Mouse (Mus musculus): ENCODE measurements around the gene Gas2. TPM values are rescaled to one million over a fixed set of nuclear protein-coding genes. Genes with fewer than 3 reads are reported as not detected.

Gas2 gene
- total RNA-seq, 2 experiments from 2014 or later: 47.8 to 49.9 TPM

DNA sequence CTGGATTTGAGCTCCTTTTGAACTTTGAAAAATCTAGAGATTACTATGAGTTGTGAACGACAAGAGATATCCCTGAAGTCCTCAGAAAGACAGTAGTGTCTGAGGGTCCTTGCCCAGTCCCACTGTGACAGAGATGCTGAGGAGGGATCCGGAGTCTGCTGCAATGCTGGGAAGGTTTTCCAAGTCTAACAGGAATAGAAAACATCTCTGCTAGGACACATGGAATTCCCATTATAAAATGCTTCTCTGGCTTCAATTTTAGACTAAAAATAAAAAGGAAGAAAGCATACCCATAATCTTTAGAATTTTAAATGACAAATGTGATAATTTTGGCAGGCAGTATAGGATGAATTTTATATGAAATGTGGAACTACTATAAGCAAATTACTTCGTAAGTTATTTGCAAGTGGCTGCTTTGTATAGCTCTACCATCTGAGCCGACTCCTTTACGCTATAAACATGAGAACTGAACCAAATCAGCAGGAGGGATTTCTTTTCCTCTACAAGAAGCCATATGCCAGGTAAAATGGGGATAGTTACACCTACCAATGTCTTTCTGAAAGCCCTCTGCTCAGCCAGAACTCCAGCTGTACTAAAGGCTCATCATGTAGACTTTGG is 9.8 kb upstream of the Gas2 start:
- Histone ChIP-seq H3K4me3 (no peak overlapping the region), H3K27ac (no peak overlapping the region)
- TF ChIP-seq CTCF (IDR thresholded peaks at IDR 0.05): no peak
- intact Hi-C loops (cut with DNase I): no loop called here
- no peak for DNase-seq (ENCODE audit: extremely low spot score in 1 of 2, low spot score in 2 of 2)

DNA sequence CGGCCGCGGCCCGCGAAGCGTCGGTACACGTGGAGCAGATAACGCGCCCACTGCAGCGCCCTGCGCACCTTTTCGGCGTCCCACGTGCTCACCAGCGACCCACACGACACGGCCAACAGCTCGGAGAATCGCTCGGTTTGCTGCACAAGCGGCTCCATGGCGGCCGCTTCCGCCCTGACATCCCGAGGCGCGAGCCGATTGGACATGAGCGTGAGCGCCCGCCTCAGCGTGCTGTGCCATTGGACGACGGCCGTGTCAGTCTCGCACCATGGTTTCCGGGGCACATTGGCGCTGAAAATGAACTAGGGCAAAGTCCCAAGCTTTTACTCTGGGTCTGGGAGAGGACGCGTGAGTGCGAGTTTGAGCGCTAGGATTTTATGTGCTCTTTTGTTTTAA is 280 bp downstream of the Gas2 start, which contains the start of gene Fancf:
TSS of gene Fancf (minus strand) at position 171 of the 396 bp plus-strand sequence.
- DNase-seq (ENCODE audit: extremely low spot score in 1 of 2, low spot score in 2 of 2): peak; percentile 98 to 99
- intact Hi-C loops (cut with DNase I): loop anchor here (5.0 kb wide), 2 partner anchors 115 to 240 kb away; partner anchors contain the start of gene Slc17a6
- TF ChIP-seq CTCF (IDR thresholded peaks at IDR 0.05): no peak
- H3K4me3 ChIP-seq: peak within 1 kb of the TSS; percentile 95
- peak within 1 kb of the TSS; percentile 98 for H3K27ac ChIP-seq

DNA sequence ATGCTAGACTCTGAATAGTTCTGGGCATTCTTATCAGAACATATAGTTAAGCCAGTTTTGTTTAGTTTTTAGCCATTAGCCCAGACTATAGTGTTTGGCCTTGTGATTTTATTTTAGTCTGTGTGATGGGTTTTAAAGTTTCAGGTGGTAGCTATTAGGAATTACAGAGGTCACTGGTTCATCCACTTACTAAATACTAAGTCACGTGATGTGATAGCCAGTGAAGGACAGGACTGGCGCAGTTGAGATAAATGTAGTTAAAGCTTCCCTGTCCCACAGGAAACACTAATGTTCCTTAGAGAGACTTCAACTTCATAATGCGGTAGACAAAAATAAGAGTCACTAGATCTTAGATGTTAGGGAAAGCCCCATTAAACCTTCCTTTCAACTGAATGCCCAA is 1.0 kb downstream of the Gas2 start:
- intact Hi-C loops (cut with DNase I): loop anchor here (5.0 kb wide), 2 partner anchors 114 to 241 kb away; partner anchors contain the start of gene Slc17a6
- no peak overlapping the region for H3K27ac ChIP-seq
- H3K4me3 ChIP-seq: peak overlapping the region; percentile 95
- no peak for DNase-seq (ENCODE audit: extremely low spot score in 1 of 2, low spot score in 2 of 2)
- TF ChIP-seq CTCF (IDR thresholded peaks at IDR 0.05): no peak

DNA sequence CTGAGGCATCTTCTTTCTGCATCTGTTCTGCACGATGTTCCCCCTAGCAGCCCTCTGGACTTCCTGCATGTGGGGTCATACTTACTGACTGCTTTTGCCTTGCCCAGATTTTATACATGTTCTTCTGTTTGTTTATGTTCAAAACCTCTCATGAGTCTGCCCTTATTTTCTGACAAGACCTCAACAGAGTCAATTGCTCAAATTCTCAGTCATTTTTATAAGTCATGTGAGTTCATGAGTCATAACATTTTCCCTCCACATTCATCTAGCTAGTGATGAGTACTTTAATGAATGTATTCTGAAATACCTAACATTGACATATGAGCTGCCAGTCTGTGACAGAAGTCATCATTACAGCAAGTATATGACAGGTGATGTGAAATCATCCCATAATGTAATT is 3.5 kb downstream of the Gas2 start:
- intact Hi-C loops (cut with DNase I): no loop called here
- Histone ChIP-seq H3K27ac (no peak overlapping the region), H3K4me3 (no peak overlapping the region)
- TF ChIP-seq CTCF (IDR thresholded peaks at IDR 0.05): no peak
- DNase-seq (ENCODE audit: extremely low spot score in 1 of 2, low spot score in 2 of 2): no peak

DNA sequence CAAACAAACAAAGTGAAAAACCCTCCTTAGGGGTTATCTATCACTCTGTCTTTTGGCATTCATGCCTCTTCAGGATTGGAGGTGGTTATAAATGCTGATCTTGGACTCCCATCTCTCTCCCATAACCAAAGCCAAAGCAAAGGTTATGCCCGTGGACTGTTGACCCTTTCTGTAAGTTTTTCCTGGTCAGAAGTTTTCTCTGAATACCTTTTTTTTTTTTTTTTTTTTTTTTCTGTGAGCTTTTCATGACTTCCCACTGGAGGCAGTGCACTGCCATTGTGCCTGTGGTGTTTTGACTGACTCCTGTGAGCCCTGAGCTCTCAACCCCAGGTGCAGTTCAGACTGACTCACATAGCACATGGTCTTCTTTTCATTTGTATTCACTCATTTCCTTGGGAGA is 6.2 kb downstream of the Gas2 start:
- Histone ChIP-seq H3K27ac (no peak overlapping the region), H3K4me3 (no peak overlapping the region)
- DNase-seq (ENCODE audit: extremely low spot score in 1 of 2, low spot score in 2 of 2): no peak
- no peak for TF ChIP-seq CTCF (IDR thresholded peaks at IDR 0.05)
- intact Hi-C loops (cut with DNase I): no loop called here

DNA sequence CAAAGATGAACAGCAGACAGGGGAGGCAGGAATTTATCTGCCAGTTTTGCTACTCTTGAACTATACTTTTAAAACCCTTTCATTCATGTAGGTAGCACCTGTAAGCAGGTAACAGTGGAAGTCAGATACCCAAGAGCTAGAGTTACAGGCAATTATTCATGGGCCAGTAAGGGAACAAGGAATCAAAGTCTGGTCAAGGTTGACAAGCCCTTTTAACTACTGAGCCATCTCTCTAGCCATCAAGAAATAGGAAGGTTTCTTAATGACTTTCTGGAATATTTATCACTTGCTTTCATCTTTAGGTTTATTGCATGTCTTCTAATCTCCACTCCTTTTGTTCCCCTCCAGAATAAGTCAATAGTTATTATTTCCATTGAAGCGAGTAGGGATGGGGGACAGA is 10.2 kb downstream of the Gas2 start:
- Histone ChIP-seq H3K4me3 (no peak overlapping the region), H3K27ac (no peak overlapping the region)
- intact Hi-C loops (cut with DNase I): no loop called here
- no peak for DNase-seq (ENCODE audit: extremely low spot score in 1 of 2, low spot score in 2 of 2)
- TF ChIP-seq CTCF (IDR thresholded peaks at IDR 0.05): no peak

DNA sequence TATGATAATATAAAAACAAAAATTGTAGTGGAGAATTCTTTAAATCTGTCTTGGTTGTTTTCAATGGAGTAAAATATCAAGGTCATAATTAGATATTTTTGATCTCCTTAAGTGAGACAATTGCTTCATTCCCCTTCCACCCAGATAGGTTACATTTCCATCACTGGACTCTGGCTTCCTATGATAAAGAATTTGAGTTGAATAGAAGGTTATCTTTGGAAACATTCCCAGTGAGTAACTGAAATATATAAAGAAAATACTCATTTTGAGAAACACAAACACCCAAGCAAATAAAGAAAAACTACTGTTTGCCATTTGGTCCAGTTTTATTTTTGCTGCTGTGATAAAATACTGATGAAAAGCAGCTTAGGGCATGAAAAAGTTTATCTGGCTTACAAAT is 10.8 kb downstream of the Gas2 start:
- no peak for DNase-seq (ENCODE audit: extremely low spot score in 1 of 2, low spot score in 2 of 2)
- H3K4me3 ChIP-seq: no peak overlapping the region
- TF ChIP-seq CTCF (IDR thresholded peaks at IDR 0.05): no peak
- intact Hi-C loops (cut with DNase I): no loop called here
- no peak overlapping the region for H3K27ac ChIP-seq

DNA sequence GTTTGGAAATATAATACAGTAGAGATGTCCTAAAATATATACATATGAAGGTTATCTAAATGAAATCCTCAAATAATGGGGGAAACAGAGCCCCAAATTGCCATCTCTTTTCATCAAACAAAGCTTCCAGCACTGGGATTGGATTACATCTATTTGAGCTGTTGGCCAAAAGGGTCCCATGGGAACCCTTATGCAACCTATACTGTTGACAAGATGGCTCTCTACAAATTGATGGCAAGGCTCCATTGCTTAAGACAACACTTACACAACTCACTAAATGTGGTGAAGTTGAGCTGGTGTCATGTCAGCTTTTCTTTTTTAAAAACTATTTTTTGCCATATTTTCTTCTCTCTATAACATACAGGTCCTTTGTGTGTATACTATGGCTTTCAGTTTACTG is 14.5 kb downstream of the Gas2 start:
- Histone ChIP-seq H3K4me3 (no peak overlapping the region), H3K27ac (no peak overlapping the region)
- no peak for TF ChIP-seq CTCF (IDR thresholded peaks at IDR 0.05)
- intact Hi-C loops (cut with DNase I): loop anchor here (5.0 kb wide), 2 partner anchors 96 to 259 kb away; no protein-coding TSS in a partner anchor
- DNase-seq (ENCODE audit: extremely low spot score in 1 of 2, low spot score in 2 of 2): no peak

DNA sequence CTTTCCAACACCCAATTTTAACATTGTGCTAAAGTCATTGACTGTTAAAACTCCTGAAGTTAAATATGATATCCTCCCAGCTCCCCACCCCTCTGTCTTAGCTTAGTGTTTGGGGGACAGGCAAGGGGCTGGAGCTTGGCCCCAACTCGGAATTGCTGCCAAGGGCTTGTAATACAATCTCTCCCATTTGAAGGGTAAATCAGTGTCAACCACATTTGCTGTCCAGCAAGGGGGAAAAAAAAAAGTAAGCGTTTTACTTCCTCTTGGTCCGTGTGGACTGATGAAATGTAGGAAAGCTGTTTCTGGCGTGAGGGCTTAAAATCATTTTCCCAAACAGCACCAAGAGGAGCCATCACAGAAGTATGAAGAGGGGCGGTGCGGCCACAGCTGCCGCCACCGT is 16.9 kb downstream of the Gas2 start:
- Histone ChIP-seq H3K4me3 (peak overlapping the region; percentile 59), H3K27ac (peak overlapping the region; percentile 82)
- no peak for TF ChIP-seq CTCF (IDR thresholded peaks at IDR 0.05)
- intact Hi-C loops (cut with DNase I): loop anchor here (5.0 kb wide), 2 partner anchors 94 to 261 kb away; no protein-coding TSS in a partner anchor
- DNase-seq (ENCODE audit: extremely low spot score in 1 of 2, low spot score in 2 of 2): no peak

DNA sequence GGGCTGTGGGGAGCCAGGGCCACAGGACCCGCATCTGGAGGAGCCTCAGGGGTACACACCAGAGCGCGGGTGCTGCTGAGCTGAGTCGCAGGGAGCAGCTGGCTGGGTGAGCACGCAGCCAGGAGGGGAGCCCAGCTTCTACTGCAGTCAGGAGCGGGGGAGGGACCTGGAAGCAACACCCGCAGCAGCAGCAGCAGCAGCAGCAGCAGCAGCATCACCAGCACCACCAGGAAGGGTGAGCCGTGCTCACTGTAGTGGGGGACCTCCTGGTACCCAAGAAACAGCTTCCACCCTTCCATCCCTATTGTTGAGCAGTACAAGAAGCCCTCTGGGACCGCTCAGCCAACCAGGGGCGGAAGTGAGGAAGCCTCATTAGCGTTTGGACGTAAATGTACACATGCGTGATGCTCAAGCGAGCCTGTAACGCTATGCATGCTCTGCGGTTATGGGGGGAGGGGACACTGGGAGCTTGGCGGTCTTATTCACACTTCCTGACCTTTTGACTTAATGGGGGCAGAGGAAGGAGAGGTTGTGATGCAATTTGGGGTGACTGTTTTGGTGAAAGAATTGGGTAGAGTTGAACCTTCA is 17.4 kb downstream of the Gas2 start:
- intact Hi-C loops (cut with DNase I): loop anchor here (5.0 kb wide), 2 partner anchors 93 to 262 kb away; no protein-coding TSS in a partner anchor
- TF ChIP-seq CTCF (IDR thresholded peaks at IDR 0.05): no peak
- Histone ChIP-seq H3K4me3 (peak overlapping the region; percentile 59), H3K27ac (peak overlapping the region; percentile 82)
- peak; percentile 65 to 67 for DNase-seq (ENCODE audit: extremely low spot score in 1 of 2, low spot score in 2 of 2)

DNA sequence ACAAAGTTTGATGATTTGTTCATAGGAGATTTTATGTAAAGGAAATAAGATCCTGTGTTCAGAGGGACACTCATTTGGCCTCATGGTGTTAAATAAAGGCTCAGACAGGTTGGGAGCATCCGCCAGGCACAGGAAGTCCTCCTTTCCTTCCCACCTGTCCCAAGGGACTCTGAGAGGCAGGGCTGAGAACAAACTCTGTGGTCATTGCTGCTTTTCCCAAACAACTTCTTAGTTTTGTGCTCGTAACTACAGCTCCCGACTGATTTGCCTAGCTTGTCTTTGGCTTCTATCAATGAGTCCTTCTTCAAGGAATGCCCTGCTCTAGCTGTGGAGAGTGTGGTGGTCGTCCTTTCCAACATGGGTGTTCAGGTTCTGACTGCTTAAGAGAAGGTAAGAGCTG is 18.3 kb downstream of the Gas2 start:
- DNase-seq (ENCODE audit: extremely low spot score in 1 of 2, low spot score in 2 of 2): no peak
- H3K27ac ChIP-seq: no peak overlapping the region
- TF ChIP-seq CTCF (IDR thresholded peaks at IDR 0.05): no peak
- no peak overlapping the region for H3K4me3 ChIP-seq
- intact Hi-C loops (cut with DNase I): no loop called here

DNA sequence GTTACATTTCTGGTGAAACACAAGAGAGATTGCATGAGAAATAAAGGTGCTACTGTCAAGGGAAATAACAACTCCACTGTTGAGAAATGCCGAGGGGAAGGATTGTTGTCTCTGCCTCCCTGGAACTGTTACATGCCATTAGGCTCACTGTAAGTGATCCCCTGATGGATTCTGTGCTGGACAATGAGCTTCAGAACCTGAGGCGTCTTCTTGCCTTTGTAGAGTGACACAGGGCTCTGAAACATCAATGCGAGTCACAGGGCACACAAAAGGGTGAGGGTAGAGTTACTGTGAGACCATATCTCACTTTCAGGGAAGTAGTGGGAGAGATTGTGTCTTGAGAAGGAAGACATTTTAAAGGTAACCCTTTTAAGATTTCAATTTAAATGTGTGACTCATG is 23.5 kb downstream of the Gas2 start:
- no peak for DNase-seq (ENCODE audit: extremely low spot score in 1 of 2, low spot score in 2 of 2)
- intact Hi-C loops (cut with DNase I): no loop called here

More for the DNA sequence above, 23.5 kb downstream of the Gas2 start:
- TF ChIP-seq CTCF (IDR thresholded peaks at IDR 0.05): no peak
- Histone ChIP-seq H3K27ac (no peak overlapping the region), H3K4me3 (no peak overlapping the region)

Measured in left cerebral cortex, adult 2 months (tissue).